Mouse (Mus musculus): ENCODE results near the gene Hs3st6. TPM values are rescaled to one million over a fixed set of nuclear protein-coding genes. Genes with fewer than 3 reads are reported as not detected.

The Hs3st6 gene
- polyA plus RNA-seq, 1 experiment from 2014 or later, result 1.2 TPM

DNA sequence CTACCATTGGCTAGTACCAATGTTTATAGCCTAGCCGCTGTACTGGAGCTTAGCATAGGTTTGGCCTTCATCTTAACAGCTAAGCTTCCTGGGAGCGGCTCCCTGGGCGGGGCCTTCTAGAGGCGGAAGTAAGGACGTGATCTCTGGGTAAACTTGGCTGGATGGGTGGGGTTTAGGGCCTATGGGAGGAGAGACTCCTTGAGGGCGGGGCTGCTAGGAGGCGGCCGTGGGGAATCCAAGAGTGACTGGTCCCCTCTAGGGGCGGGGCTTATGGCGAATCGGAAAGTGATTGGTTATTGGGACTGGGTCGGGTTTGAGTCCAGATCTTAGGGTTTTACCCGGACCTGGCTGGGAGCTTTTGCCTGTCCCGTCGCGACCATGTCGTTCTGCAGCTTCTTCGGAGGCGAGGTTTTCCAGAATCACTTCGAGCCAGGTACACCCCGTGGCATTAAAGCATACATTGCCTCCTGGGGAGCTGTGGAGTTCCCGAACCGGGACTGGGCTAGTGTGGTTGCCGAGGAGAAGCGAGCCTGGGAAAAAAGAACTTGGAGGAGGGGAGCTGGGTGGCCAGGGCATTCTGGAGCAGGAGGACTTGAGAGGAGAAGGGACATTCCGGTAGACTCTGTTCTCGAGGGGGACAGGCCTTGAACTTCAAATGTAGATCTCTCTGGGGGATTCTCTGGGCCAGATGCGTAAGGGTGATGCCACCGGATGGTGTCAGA lies 16.3 kb upstream of the Hs3st6 start, which contains the start of gene Msrb1:
Gene Msrb1, plus strand, starts transcription at position 313 of the 722 bp plus-strand sequence.
- Histone ChIP-seq H3K9ac (ENCODE audit: low read length) (peak within 1 kb of the TSS; percentile 74), H3K27me3 (ENCODE audit: control insufficient read depth, insufficient read depth, low read depth, low read length) (no peaks in the 10 kb centered on the region), H3K9me3 (ENCODE audit: control insufficient read depth, low read length) (no peaks in the 10 kb centered on the region), H3K36me3 (ENCODE audit: control insufficient read depth, insufficient read depth, low read length) (peaks cover 4% of the 10 kb centered on the region), H3K4me3 (ENCODE audit: low read length) (peak within 1 kb of the TSS; percentile 67), H3K27ac (ENCODE audit: low read length) (peak within 1 kb of the TSS; percentile 62; the same call in 1 of the 2 replicates), H3K4me1 (replicated peaks; ENCODE audit: control insufficient read depth, insufficient read depth, low read length) (peaks cover 11% of the 10 kb centered on the region), H3K4me2 (ENCODE audit: low read depth, low read length) (peak within 1 kb of the TSS; percentile 76)
- peak; percentile 99 for ATAC-seq (ENCODE audit: low read depth)
- 1% methylated on average over 29 of the region's 29 CpGs for WGBS

DNA sequence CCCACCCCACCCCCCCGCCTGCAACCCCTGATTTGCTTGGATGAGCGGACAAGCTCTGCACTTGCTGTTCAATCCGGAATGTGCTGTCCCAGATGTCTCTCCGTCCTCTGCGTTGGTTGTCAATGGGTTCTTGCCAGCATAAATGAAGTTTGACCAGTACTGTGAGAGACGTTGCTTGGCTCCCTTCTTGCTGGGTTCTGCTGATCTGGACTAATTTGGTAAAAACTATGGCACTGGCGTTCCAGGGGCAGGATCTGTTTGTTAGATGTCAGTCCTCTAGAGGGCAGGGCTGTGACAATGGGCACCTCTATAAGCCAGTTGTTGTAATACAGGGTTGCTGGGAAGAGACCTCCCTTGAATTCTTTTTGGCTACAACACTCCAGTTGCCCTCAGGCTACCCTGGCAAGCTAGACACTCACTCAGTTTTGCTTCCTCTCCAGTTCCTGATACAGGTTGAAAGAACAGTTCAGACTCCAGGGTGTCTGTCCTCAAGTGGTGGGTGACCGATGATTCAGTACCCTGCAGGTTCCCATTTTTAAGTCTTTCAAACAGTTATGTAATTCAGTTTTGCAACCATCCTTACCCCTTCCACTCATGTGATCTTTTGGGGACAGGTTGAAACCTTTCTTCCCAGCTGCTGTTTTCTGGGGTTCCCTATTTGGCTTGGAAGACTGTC lies 15.5 kb upstream of the Hs3st6 start:
- peak overlapping the region; percentile 67 for H3K4me3 ChIP-seq (ENCODE audit: low read length)
- peak overlapping the region; percentile 74 for H3K9ac ChIP-seq (ENCODE audit: low read length)
- peaks cover 11% of the 10 kb centered on the region for H3K4me1 ChIP-seq (replicated peaks; ENCODE audit: control insufficient read depth, insufficient read depth, low read length)
- no peaks in the 10 kb centered on the region for H3K9me3 ChIP-seq (ENCODE audit: control insufficient read depth, low read length)
- H3K36me3 ChIP-seq (ENCODE audit: control insufficient read depth, insufficient read depth, low read length), result peaks cover 7% of the 10 kb centered on the region
- ATAC-seq (ENCODE audit: low read depth), result no peak
- H3K27ac ChIP-seq (ENCODE audit: low read length), result no peak overlapping the region
- WGBS, result 18% methylated on average over 8 of the region's 8 CpGs
- peak overlapping the region; percentile 76 for H3K4me2 ChIP-seq (ENCODE audit: low read depth, low read length)
- H3K27me3 ChIP-seq (ENCODE audit: control insufficient read depth, insufficient read depth, low read depth, low read length), result no peaks in the 10 kb centered on the region

DNA sequence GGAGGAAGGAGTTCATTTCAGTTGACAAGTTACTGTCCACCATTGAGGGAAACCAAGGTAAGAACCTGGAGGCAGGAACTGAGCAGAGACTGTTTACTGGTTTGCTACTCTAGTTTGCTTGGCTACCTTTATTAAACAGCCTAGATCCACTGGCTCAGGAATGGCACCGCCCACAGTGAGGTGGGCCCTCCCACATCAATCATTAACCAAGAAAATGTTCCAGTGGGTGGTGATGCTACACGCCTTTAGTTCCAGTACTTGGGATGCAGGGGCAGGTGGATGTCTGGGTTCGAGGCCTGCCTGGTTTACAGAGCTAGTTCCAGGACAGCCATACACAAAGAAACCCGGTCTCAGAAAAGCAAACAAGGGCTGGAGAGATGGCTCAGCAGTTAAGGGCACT lies 14.6 kb upstream of the Hs3st6 start:
- ATAC-seq (ENCODE audit: low read depth), result no peak
- Histone ChIP-seq H3K27ac (ENCODE audit: low read length) (no peak overlapping the region), H3K4me3 (ENCODE audit: low read length) (no peak overlapping the region), H3K4me2 (ENCODE audit: low read depth, low read length) (no peak overlapping the region), H3K9ac (ENCODE audit: low read length) (no peak overlapping the region), H3K4me1 (replicated peaks; ENCODE audit: control insufficient read depth, insufficient read depth, low read length) (peaks cover 11% of the 10 kb centered on the region), H3K27me3 (ENCODE audit: control insufficient read depth, insufficient read depth, low read depth, low read length) (no peaks in the 10 kb centered on the region), H3K36me3 (ENCODE audit: control insufficient read depth, insufficient read depth, low read length) (peaks cover 7% of the 10 kb centered on the region), H3K9me3 (ENCODE audit: control insufficient read depth, low read length) (no peaks in the 10 kb centered on the region)
- WGBS, result 72% methylated on average over 4 of the region's 4 CpGs

DNA sequence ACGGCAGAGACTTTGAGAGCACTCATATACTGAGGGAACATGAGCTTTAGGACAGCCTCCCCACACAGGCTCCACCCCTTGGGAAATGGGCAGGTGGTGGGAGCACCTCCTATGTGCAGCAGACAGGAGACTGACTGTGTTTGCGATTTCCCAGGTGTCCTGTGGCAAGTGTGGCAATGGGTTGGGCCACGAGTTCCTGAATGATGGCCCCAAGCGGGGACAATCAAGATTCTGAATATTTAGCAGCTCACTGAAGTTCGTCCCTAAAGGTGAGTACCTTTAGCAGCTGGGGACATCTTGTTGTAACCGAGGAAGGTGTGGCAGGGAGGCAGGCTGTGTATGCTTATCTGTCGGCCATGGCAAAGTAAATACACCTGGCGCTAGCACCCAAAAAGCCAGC lies 12.9 kb upstream of the Hs3st6 start:
- Histone ChIP-seq H3K9me3 (ENCODE audit: control insufficient read depth, low read length) (no peaks in the 10 kb centered on the region), H3K4me2 (ENCODE audit: low read depth, low read length) (no peak overlapping the region), H3K4me1 (replicated peaks; ENCODE audit: control insufficient read depth, insufficient read depth, low read length) (peaks cover 11% of the 10 kb centered on the region), H3K27me3 (ENCODE audit: control insufficient read depth, insufficient read depth, low read depth, low read length) (no peaks in the 10 kb centered on the region), H3K4me3 (ENCODE audit: low read length) (no peak overlapping the region), H3K36me3 (ENCODE audit: control insufficient read depth, insufficient read depth, low read length) (peaks cover 7% of the 10 kb centered on the region), H3K27ac (ENCODE audit: low read length) (no peak overlapping the region), H3K9ac (ENCODE audit: low read length) (no peak overlapping the region)
- no peak for ATAC-seq (ENCODE audit: low read depth)
- 71% methylated on average over 8 of the region's 8 CpGs for WGBS

DNA sequence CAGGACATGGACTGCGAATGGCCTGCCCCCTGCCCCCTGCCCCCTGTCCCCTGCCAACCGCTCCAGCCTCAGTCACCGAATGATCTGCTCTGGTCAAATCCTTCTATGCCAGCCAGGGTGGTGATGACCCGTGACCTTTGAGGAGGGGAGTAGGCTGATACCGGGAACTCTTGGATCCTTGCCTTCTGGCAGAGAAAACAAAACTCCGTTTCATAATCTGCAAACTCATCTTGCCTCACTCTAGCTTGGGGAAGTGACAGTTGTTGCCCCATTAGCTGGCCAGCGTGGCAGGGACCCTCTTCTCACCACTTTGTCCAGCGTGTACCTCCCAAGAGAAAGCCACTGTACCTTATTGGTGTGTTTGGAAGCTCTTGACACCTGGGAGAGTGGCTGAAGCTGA lies 10.5 kb upstream of the Hs3st6 start:
- no peaks in the 10 kb centered on the region for H3K9me3 ChIP-seq (ENCODE audit: control insufficient read depth, low read length)
- H3K9ac ChIP-seq (ENCODE audit: low read length), result no peak overlapping the region
- H3K4me3 ChIP-seq (ENCODE audit: low read length), result no peak overlapping the region
- H3K36me3 ChIP-seq (ENCODE audit: control insufficient read depth, insufficient read depth, low read length), result peaks cover 7% of the 10 kb centered on the region
- H3K4me1 ChIP-seq (replicated peaks; ENCODE audit: control insufficient read depth, insufficient read depth, low read length), result peaks cover 4% of the 10 kb centered on the region
- 70% methylated on average over 8 of the region's 8 CpGs for WGBS
- H3K27ac ChIP-seq (ENCODE audit: low read length), result no peak overlapping the region
- H3K27me3 ChIP-seq (ENCODE audit: control insufficient read depth, insufficient read depth, low read depth, low read length), result no peaks in the 10 kb centered on the region
- ATAC-seq (ENCODE audit: low read depth), result no peak
- no peak overlapping the region for H3K4me2 ChIP-seq (ENCODE audit: low read depth, low read length)

DNA sequence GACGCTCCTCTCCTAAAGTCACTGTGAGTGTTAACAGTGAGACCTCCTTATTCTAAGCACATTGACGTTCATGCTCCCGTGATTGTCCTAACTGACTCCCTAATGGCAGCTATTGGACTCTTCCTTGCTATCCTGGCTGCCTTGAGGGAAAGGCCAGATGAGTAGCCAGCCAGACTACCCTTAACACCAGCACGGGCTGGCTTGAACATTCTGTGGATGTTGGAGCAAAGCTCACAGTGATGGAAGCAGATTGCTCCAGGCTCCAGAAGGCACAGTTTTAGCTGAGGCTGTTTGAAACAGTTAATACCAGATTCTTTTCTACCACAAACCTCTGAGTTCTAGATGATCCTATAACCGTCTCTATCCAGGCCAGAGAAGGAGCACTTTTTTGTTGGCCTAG lies 8.9 kb upstream of the Hs3st6 start:
- H3K9ac ChIP-seq (ENCODE audit: low read length), result no peak overlapping the region
- no peak overlapping the region for H3K27ac ChIP-seq (ENCODE audit: low read length)
- H3K4me2 ChIP-seq (ENCODE audit: low read depth, low read length), result no peak overlapping the region
- WGBS, result 64% methylated on average over 5 of the region's 5 CpGs
- no peaks in the 10 kb centered on the region for H3K9me3 ChIP-seq (ENCODE audit: control insufficient read depth, low read length)
- no peaks in the 10 kb centered on the region for H3K27me3 ChIP-seq (ENCODE audit: control insufficient read depth, insufficient read depth, low read depth, low read length)
- H3K4me1 ChIP-seq (replicated peaks; ENCODE audit: control insufficient read depth, insufficient read depth, low read length), result no peaks in the 10 kb centered on the region
- no peak for ATAC-seq (ENCODE audit: low read depth)
- no peak overlapping the region for H3K4me3 ChIP-seq (ENCODE audit: low read length)
- peaks cover 7% of the 10 kb centered on the region for H3K36me3 ChIP-seq (ENCODE audit: control insufficient read depth, insufficient read depth, low read length)

DNA sequence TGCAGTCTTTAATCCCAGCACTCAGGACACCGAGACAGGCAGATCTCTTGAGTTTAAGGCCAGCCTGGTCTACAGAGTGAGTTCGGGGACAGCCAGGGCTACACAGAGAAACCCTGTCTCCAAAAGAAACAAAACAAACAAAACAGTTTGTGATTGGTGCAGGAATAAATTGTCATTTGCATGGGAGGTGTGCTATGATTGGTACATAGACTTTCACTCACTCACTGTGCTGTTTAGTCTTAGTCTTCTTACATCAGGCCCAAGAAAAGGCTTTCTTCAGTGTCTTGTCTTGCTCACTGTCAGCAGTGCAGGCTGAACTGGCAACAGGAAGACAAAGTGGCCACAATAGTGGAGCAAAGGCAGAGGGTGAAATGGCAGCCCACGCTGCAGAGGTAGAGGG lies 8.4 kb upstream of the Hs3st6 start:
- H3K27me3 ChIP-seq (ENCODE audit: control insufficient read depth, insufficient read depth, low read depth, low read length), result no peaks in the 10 kb centered on the region
- no peaks in the 10 kb centered on the region for H3K9me3 ChIP-seq (ENCODE audit: control insufficient read depth, low read length)
- no peaks in the 10 kb centered on the region for H3K4me1 ChIP-seq (replicated peaks; ENCODE audit: control insufficient read depth, insufficient read depth, low read length)
- H3K4me3 ChIP-seq (ENCODE audit: low read length), result no peak overlapping the region
- H3K9ac ChIP-seq (ENCODE audit: low read length), result no peak overlapping the region
- H3K4me2 ChIP-seq (ENCODE audit: low read depth, low read length), result no peak overlapping the region
- no peak for ATAC-seq (ENCODE audit: low read depth)
- WGBS, result 62% methylated on average over 3 of the region's 3 CpGs
- H3K27ac ChIP-seq (ENCODE audit: low read length), result no peak overlapping the region
- peaks cover 7% of the 10 kb centered on the region for H3K36me3 ChIP-seq (ENCODE audit: control insufficient read depth, insufficient read depth, low read length)

DNA sequence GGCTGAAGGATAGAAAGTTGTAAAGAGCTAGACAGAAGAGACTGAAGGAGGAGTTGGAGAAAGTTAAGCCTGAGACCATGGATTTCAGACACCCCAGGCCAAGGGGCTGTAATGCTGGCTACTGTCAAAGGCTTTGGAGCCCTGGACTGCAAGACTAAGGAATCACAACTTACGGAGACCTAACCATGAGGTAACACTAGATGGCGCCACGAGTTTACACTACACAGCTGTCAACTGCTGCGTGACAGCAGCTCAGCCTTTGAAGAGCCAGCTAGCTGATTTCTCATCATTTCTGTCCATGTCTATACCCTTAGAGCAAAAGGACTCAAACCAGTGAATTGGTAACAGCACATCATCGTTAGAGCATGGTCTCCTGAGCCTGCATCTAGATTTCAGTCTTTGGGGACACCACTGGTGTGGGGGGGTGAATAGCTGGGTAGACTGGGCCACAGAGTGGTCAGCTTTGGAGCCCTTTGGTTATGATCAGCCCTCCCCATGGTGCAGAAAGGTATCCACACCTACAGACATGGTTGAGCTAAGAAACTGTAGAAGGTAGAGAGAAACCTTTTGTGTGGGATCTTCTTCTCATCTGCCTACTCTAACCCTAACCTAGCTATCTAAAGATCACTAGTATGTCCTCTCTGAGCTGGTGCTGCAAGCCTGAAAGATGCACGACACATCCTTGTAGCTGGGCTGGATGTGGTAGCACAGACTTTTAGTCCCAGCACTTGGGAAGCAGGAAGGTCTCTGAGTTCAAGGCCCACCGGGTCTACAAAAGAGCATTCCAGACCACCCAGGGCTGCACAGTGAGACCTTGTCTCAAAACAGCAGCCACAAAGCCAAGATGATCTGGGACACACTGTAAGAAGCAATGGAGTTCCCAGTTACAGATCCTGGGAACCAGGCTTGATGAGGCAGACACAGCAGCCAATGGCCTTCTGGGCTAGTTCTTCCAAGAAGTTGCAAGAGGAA lies 7.0 kb upstream of the Hs3st6 start:
- H3K4me3 ChIP-seq (ENCODE audit: low read length), result no peak overlapping the region
- H3K9ac ChIP-seq (ENCODE audit: low read length), result no peak overlapping the region
- no peak overlapping the region for H3K27ac ChIP-seq (ENCODE audit: low read length)
- H3K4me1 ChIP-seq (replicated peaks; ENCODE audit: control insufficient read depth, insufficient read depth, low read length), result no peaks in the 10 kb centered on the region
- H3K27me3 ChIP-seq (ENCODE audit: control insufficient read depth, insufficient read depth, low read depth, low read length), result peaks cover 10% of the 10 kb centered on the region
- peaks cover 2% of the 10 kb centered on the region; the same call in 1 of the 2 replicates for H3K36me3 ChIP-seq (ENCODE audit: control insufficient read depth, insufficient read depth, low read length)
- H3K4me2 ChIP-seq (ENCODE audit: low read depth, low read length), result no peak overlapping the region
- peak; percentile 83 for ATAC-seq (ENCODE audit: low read depth)
- WGBS, result 19% methylated on average over 7 of the region's 7 CpGs
- H3K9me3 ChIP-seq (ENCODE audit: control insufficient read depth, low read length), result no peaks in the 10 kb centered on the region

DNA sequence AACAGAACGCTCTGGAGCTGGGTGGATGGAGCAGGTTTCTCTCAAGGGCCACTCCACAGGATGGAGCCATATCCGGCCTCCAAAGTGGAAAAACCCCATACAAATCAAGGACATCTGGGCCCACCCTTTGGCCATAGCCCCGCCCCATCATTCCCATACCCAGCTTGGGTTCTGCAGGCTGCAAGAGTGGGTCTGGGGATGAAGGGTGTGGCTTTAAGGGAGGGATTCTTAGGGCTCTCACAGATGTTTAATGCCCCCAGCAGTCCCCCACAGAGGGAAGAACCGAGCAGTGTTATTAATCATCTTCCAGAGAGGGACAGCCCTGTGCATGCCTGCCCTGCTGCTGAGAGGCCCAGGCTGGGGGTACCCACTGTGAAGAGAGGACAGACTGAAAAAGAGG lies 5.8 kb upstream of the Hs3st6 start:
- Histone ChIP-seq H3K9me3 (ENCODE audit: control insufficient read depth, low read length) (no peaks in the 10 kb centered on the region), H3K4me3 (ENCODE audit: low read length) (no peak overlapping the region), H3K4me2 (ENCODE audit: low read depth, low read length) (no peak overlapping the region), H3K9ac (ENCODE audit: low read length) (no peak overlapping the region), H3K36me3 (ENCODE audit: control insufficient read depth, insufficient read depth, low read length) (no peaks in the 10 kb centered on the region), H3K27me3 (ENCODE audit: control insufficient read depth, insufficient read depth, low read depth, low read length) (peaks cover 20% of the 10 kb centered on the region), H3K4me1 (replicated peaks; ENCODE audit: control insufficient read depth, insufficient read depth, low read length) (no peaks in the 10 kb centered on the region), H3K27ac (ENCODE audit: low read length) (no peak overlapping the region)
- 33% methylated on average over 4 of the region's 4 CpGs for WGBS
- ATAC-seq (ENCODE audit: low read depth), result 0 out of 2 replicates have a peak, but pooled peaks have one; percentile 24
